Mouse (Mus musculus): ENCODE measurements around the gene Klc3.

Gene Klc3

GRCm38 (mm10) chr7:19362276-19362675 is 41.6 kb downstream of the Klc3 start:
- intact Hi-C loops (cut with DNase I): no loop called here

DNA sequence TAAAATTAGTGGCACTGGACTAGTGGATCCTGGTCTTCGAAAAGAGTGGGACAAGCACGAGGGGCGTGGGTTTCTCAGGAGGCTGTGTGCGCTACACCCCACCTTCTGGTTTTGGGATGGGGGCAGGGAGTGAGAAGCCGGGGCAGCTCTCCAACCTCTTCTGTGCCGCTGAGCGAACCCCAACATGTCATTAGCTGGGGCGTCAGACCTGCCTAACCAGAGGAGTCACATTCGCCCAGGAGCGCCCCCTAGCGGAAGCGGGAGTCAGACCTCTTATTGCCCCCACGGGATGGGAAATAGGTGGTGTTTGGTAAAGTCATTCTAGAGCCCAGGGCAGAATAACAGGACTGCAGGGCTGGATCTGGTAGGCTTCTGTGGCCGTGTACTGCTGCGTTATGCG is 42.2 kb downstream of the Klc3 start:
- intact Hi-C loops (cut with DNase I): no loop called here

- intact Hi-C loops (cut with DNase I): no loop called here
Measured at GRCm38 (mm10) chr7:19360944-19361343, 43.0 kb downstream of the Klc3 start.

GRCm38 (mm10) chr7:19359892-19360641 is 43.8 kb downstream of the Klc3 start:
- intact Hi-C loops (cut with DNase I): no loop called here

DNA sequence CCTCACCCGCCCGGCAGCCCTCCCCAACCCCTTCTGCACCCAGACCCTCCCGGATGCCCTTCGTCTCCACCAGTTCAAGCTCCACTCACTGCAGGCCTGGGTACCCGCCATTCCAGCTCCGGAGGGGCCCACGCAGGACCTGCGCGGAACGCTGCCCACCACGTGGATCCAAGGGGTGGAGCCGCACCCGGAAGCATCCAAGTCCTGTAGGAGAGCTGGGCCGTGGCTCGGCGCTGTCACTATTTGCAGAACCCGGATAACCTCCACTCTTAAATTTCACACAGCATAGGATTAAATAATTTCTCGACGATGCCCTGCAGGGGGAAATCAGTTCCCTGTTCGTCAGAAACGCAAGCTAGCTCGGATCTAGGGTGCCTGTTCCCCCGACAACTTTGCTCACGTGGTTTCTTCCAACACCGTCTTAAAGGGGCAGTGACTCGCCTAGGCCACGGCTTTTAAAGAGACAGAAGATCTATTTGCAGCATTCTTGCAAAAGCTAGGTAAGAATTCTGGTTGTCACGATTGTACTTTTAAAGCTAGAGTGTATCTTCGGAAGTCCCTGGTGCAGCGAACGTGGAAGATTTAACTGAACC is 44.5 kb downstream of the Klc3 start, which contains the start of the genes Cd3eap and Ppp1r13l:
Cd3eap (minus strand) TSS at position 185 of the 593 bp plus-strand sequence.
Ppp1r13l (plus strand) TSS at position 451 of the 593 bp plus-strand sequence.
- intact Hi-C loops (cut with DNase I): no loop called here

DNA sequence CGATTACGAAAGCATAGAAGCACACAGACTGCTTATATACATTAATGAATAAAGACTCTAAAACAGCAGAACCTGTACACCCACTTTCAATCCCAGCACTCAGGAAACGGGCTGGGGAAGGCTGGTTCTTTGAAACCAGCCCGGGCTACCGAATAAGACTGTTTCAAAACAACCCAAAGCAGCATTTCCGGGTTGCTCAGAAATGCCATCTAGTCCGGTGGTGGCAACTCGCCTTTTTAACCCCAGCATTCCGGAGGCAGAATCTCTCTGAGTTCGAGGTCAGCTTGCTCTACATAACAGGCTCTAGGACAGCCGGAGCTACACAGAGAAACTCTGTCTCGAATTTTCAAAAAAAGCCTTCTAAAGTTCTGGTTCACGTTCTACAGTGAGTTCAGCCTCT is 45.3 kb downstream of the Klc3 start:
- intact Hi-C loops (cut with DNase I): no loop called here

DNA sequence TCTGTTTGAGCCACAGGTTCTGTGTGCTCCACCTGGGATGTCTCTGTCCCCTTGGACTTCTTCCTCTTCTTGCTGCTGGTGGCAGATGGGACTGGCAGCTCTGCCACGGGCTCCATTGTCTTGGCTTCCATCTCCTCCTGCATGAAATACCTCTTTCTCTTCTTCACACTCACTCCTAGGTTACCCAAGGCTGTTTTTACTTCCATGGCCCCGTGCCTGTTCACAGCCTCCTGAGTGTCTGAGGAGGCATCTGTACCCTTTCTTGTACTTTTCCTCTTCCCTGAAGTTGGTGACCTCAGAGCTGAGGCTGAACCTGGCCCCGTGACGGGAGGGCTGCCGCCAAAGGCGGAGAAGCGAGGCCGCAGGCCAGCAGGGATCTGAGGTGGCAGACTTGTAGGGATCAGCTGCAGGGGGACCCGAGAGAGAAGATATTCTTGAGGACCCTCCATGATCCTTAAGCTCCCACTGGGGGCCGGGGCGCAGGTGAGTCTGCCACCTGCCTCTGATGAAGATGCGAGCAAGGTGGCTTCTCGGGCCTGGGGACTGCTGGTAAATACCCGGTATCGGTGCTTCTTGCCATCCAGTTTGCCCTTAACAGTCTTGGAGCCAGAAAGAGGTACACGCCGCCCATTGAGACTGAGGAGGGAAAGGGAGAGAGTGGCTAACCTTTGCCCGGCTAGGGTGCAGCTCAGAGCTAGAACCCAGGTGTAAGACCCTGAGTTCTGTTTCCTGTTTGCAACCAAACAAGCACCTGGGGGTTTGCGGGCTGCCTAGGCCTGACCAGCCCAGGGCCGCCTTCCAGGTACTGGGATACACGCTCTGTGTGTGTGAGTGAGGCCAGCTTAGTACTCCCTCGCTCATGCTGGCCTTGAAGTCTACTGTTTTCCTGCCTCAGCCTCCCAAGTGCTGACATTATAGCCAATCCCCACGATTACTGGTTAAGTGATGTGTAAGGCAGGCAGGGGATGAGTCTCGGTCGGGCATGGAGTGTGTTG is 46.2 kb downstream of the Klc3 start:
- intact Hi-C loops (cut with DNase I): no loop called here

- intact Hi-C loops (cut with DNase I): no loop called here
Measured at GRCm38 (mm10) chr7:19356311-19356710, 47.6 kb downstream of the Klc3 start.

- intact Hi-C loops (cut with DNase I): no loop called here
Measured at GRCm38 (mm10) chr7:19354991-19355390, 48.9 kb downstream of the Klc3 start.

DNA sequence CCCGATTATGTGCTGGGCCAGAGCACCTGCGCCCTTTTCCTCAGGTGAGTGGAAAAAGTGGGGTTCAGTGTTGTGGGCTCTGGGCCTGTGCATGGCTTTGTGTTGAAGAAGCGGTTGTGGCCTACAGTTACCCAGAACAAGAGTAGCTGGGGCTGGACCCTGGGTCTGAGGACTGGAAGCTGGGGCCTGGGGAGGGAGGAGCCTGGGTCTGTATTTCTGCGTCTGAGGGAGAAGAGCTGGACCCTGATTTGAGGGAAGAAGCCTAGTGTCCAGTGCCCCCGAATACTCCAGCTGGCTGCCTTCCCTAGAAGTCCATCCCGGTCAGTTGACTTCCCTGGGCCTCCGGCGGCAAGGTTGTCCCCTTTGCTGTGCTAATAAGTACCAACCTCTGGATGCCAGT is 53.7 kb downstream of the Klc3 start:
- intact Hi-C loops (cut with DNase I): no loop called here

GRCm38 (mm10) chr7:19349188-19349915 is 54.6 kb downstream of the Klc3 start:
- intact Hi-C loops (cut with DNase I): loop anchor here (10.0 kb wide), 1 partner anchor 115 kb away; no protein-coding TSS in a partner anchor

DNA sequence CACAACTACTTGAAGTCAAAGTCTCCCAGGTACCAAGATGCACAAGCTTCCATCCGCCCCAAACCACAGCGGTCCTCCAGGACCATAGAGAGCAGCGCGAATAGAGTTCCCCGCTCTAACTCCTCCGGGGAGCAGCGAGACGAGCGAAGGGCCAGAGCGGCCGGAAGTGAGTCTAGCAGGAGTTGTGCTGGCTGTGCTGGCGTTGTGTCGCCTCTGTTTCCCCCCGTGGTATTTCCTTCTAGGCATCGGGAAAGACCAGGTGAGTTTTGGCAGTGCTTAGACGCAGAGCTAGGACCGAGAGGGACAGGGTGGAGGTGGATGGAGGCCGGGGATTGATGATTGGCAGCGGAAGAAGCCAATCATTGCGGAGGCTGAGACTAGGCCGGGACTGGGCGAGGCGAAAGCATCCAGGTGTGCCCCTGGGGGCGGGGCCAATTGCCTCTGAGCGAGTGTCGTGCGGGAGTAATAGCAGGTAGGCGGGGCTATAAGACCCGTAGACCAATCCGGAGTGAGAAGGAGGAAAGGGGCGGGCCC is 58.9 kb downstream of the Klc3 start:
- intact Hi-C loops (cut with DNase I): loop anchor here (10.0 kb wide), 1 partner anchor 110 kb away; no protein-coding TSS in a partner anchor

Small RNAs within 50 kb of the gene (microRNA-seq; reads per million reads assigned to microRNA genes)
- gene Mir343: 0 to 0.11 reads per million in 2 experiments
